Mouse (Mus musculus) gastrocnemius, postnatal 4 days (tissue): ENCODE results near the gene C1galt1. TPM values are rescaled to one million over a fixed set of nuclear protein-coding genes. Genes with fewer than 3 reads are reported as not detected.

Source experiments
- DNase-seq, 2 experiments: peaks; one replicate each; pipeline ENCODE4 v3.0.0; 2021 to 2022; ENCODE audit warnings: low spot score in 2 of 2, mixed read lengths in 2 of 2
- long read RNA-seq, 2 experiments: library from polyadenylated mRNA; stranded (forward); transcript quantifications; one replicate each; pipeline ENCODE4 v2.0.0; 2021
- total RNA-seq, 2 experiments: library from RNA; stranded (reverse); gene quantifications; 2 replicates each; pipeline ENCODE4 v1.2.3; 2021

C1galt1 gene
- 10 to 100 TPM; 16.3 to 17.6 TPM for total RNA-seq
- long read RNA-seq, experiment 1, full-length matches to known transcripts, result 8 of 13 reads
- long read RNA-seq, experiment 1, partial matches to known transcripts, result 0 of 13 reads
- long read RNA-seq, experiment 1, other reads (novel, unspliced or antisense), result 5 of 13 reads
- long read RNA-seq, experiment 2, full-length matches to known transcripts, result 13 of 20 reads
- long read RNA-seq, experiment 2, partial matches to known transcripts, result 0 of 20 reads
- long read RNA-seq, experiment 2, other reads (novel, unspliced or antisense), result 7 of 20 reads

- no peak for DNase-seq
Measured at GRCm38 (mm10) chr6:7844802-7845679, at the start of gene C1galt1. C1galt1 (plus strand) TSS chr6:7844842.

GRCm38 (mm10) chr6:7799969-7800368 lies 44.7 kb upstream of the C1galt1 start:
- peak in 1 of 2 experiments; percentile 16 for DNase-seq

GRCm38 (mm10) chr6:7803765-7804542 lies 40.7 kb upstream of the C1galt1 start:
- no peak for DNase-seq

GRCm38 (mm10) chr6:7814146-7814545 lies 30.5 kb upstream of the C1galt1 start:
- DNase-seq, result no peak

GRCm38 (mm10) chr6:7816233-7816632 lies 28.4 kb upstream of the C1galt1 start:
- no peak for DNase-seq

- DNase-seq, result no peak
Measured at GRCm38 (mm10) chr6:7822688-7823087, 22.0 kb upstream of the C1galt1 start.

- no peak for DNase-seq
Measured at GRCm38 (mm10) chr6:7830793-7831192, 13.8 kb upstream of the C1galt1 start.

GRCm38 (mm10) chr6:7832564-7833175 lies 12.0 kb upstream of the C1galt1 start:
- DNase-seq, result no peak

- DNase-seq, result no peak
Measured at GRCm38 (mm10) chr6:7843726-7844411, 773 bp upstream of the C1galt1 start.

GRCm38 (mm10) chr6:7844412-7844801 lies 235 bp upstream of the C1galt1 start:
- DNase-seq, result peak; percentile 98 to 99

- DNase-seq, result no peak
Measured at GRCm38 (mm10) chr6:7845680-7846017, 1.0 kb downstream of the C1galt1 start.

- DNase-seq, result no peak
Measured at GRCm38 (mm10) chr6:7846726-7847439, 2.2 kb downstream of the C1galt1 start.

GRCm38 (mm10) chr6:7847890-7848508 lies 3.4 kb downstream of the C1galt1 start:
- no peak for DNase-seq

GRCm38 (mm10) chr6:7848714-7849113 lies 4.1 kb downstream of the C1galt1 start:
- no peak for DNase-seq

- no peak for DNase-seq
Measured at GRCm38 (mm10) chr6:7851036-7851435, 6.4 kb downstream of the C1galt1 start.

GRCm38 (mm10) chr6:7852919-7853318 lies 8.3 kb downstream of the C1galt1 start:
- DNase-seq, result no peak

- DNase-seq, result no peak
Measured at GRCm38 (mm10) chr6:7853461-7853860, 8.8 kb downstream of the C1galt1 start.

- no peak for DNase-seq
Measured at GRCm38 (mm10) chr6:7856682-7857290, 12.1 kb downstream of the C1galt1 start.
